Mouse (Mus musculus): ENCODE results near the gene Ddx59.

DNA sequence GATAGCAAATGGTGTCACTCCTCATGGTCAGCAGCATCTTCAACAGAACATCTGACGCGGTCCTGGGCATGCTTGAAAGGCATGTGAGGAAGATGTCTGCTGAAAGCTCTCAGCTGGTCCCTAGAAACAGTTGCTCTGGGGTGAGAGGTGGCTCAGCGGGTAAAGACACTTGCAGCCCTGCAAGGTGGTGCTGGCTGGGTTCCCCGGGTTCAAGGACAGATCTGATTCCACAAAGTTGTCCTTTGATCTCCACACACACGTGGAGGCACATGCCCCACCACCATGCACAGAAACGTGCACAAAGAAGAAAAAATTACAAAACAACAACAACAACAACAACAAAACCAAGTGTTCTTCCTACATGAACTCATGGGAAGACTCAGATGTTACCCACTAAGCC, 41.7 kb downstream of the Ddx59 start:
- TF ChIP-seq CTCF (IDR thresholded peaks at IDR 0.05; ENCODE audit: low read depth) = no peak
- no peak for TF ChIP-seq EP300 (IDR thresholded peaks at IDR 0.05; ENCODE audit: low read depth)
